Mouse (Mus musculus) embryonic facial prominence, embryonic 13.5 days (tissue): ENCODE measurements around the gene St6galnac3. TPM values are rescaled to one million over a fixed set of nuclear protein-coding genes. Genes with fewer than 3 reads are reported as not detected.

Experiments
- ATAC-seq: fragments of 200-750 bp; cut with Nextera tagmentation; 2 replicates; pipeline ENCODE4 v1.8.0; 2017; ENCODE audit warnings: low read depth; ENCODE audit not compliant: insufficient number of reproducible peaks, insufficient read depth, low FRiP score, low TSS enrichment
- H3K27ac ChIP-seq: fragments of 300-500 bp; sonication (generic); 2 replicates; pipeline ENCODE4 v1.5.1; 2015; ENCODE audit warnings: moderate library complexity, mild to moderate bottlenecking, inconsistent platforms
- H3K27me3 ChIP-seq: fragments of 300-500 bp; sonication (generic); 2 replicates; pipeline ENCODE4 v1.6.1; 2015; ENCODE audit warnings: mild to moderate bottlenecking, inconsistent platforms
- H3K36me3 ChIP-seq: fragments of 300-500 bp; sonication (generic); 2 replicates; pipeline ENCODE4 v1.6.1; 2015; ENCODE audit warnings: mild to moderate bottlenecking, inconsistent platforms
- H3K4me1 ChIP-seq: fragments of 300-500 bp; sonication (generic); 2 replicates; pipeline ENCODE4 v1.6.1; 2015; ENCODE audit warnings: inconsistent platforms
- H3K4me2 ChIP-seq: fragments of 300-500 bp; sonication (generic); 2 replicates; pipeline ENCODE4 v1.6.1; 2015; ENCODE audit warnings: moderate library complexity, mild to moderate bottlenecking, inconsistent platforms
- H3K4me3 ChIP-seq: fragments of 300-500 bp; sonication (generic); 2 replicates; pipeline ENCODE4 v1.5.1; 2015; ENCODE audit warnings: mild to moderate bottlenecking, inconsistent platforms
- H3K9ac ChIP-seq: fragments of 300-500 bp; sonication (generic); 2 replicates; pipeline ENCODE4 v1.6.1; 2015; ENCODE audit warnings: mild to moderate bottlenecking, inconsistent platforms
- H3K9me3 ChIP-seq: fragments of 300-500 bp; sonication (generic); 2 replicates; pipeline ENCODE4 v1.6.1; 2016; ENCODE audit warnings: inconsistent platforms
- WGBS: fragments of 180-500 bp; shearing (Covaris S2); methylation state at CpG from one replicate; pipeline ENCODE4 v1.1.7; 2015; ENCODE audit warnings: mixed read lengths; 5-methylcytosine and 5-hydroxymethylcytosine counted together
- polyA plus RNA-seq: library from polyadenylated mRNA; unstranded; fragments of >200 nt; fragmentation: Nextera tagmentation; extraction: Ambion mirVana; gene quantifications from 2 replicates; pipeline ENCODE4 v1.2.1, GENCODE M21; 2015

The St6galnac3 gene
- polyA plus RNA-seq, 1 experiment from 2014 or later = 60.3 TPM

GRCm38 (mm10) chr3:153643822-153644519, 81.0 kb downstream of the St6galnac3 start:
- H3K27me3 ChIP-seq = no peaks in the 10 kb centered on the region

GRCm38 (mm10) chr3:153642826-153643225, 82.1 kb downstream of the St6galnac3 start:
- Histone ChIP-seq H3K4me1 (peaks cover 20% of the 10 kb centered on the region), H3K36me3 (no peaks in the 10 kb centered on the region), H3K27ac (no peak overlapping the region), H3K27me3 (no peaks in the 10 kb centered on the region), H3K4me2 (no peak overlapping the region), H3K9me3 (no peaks in the 10 kb centered on the region), H3K4me3 (no peak overlapping the region), H3K9ac (no peak overlapping the region)
- 79% methylated on average over 14 of the region's 14 CpGs for WGBS
- no peak for ATAC-seq

More at GRCm38 (mm10) chr3:153643822-153644519, 81.0 kb downstream of the St6galnac3 start:
- Histone ChIP-seq H3K4me1 (peaks cover 23% of the 10 kb centered on the region), H3K27ac (no peak overlapping the region), H3K9ac (no peak overlapping the region), H3K4me2 (no peak overlapping the region), H3K36me3 (no peaks in the 10 kb centered on the region), H3K9me3 (no peaks in the 10 kb centered on the region), H3K4me3 (no peak overlapping the region)
- ATAC-seq = no peak
- WGBS = 81% methylated on average over 20 of the region's 20 CpGs

- ATAC-seq = no peak
- WGBS = 59% methylated on average over 5 of the region's 5 CpGs
- Histone ChIP-seq H3K4me1 (peaks cover 23% of the 10 kb centered on the region), H3K36me3 (no peaks in the 10 kb centered on the region), H3K4me2 (no peak overlapping the region), H3K27me3 (no peaks in the 10 kb centered on the region), H3K9ac (no peak overlapping the region), H3K4me3 (no peak overlapping the region), H3K9me3 (no peaks in the 10 kb centered on the region), H3K27ac (no peak overlapping the region)
These were observed 83.2 kb downstream of the St6galnac3 start for GRCm38 (mm10) chr3:153641805-153642204.

- no peak overlapping the region for H3K27ac ChIP-seq
- H3K4me1 ChIP-seq = peaks cover 17% of the 10 kb centered on the region
- no peaks in the 10 kb centered on the region for H3K27me3 ChIP-seq
- H3K4me2 ChIP-seq = no peak overlapping the region
- ATAC-seq = no peak
- WGBS = no CpG with 5 or more reads among the region's 1 CpGs
- H3K9me3 ChIP-seq = no peaks in the 10 kb centered on the region
- no peak overlapping the region for H3K9ac ChIP-seq
- no peaks in the 10 kb centered on the region for H3K36me3 ChIP-seq
- H3K4me3 ChIP-seq = no peak overlapping the region
These were observed 87.6 kb downstream of the St6galnac3 start for GRCm38 (mm10) chr3:153637336-153637735.

GRCm38 (mm10) chr3:153636804-153637153, 88.2 kb downstream of the St6galnac3 start:
- Histone ChIP-seq H3K4me2 (no peak overlapping the region), H3K4me1 (peaks cover 15% of the 10 kb centered on the region), H3K27ac (peak overlapping the region; percentile 60), H3K4me3 (no peak overlapping the region), H3K9ac (no peak overlapping the region), H3K27me3 (no peaks in the 10 kb centered on the region), H3K36me3 (no peaks in the 10 kb centered on the region), H3K9me3 (no peaks in the 10 kb centered on the region)
- WGBS = 68% methylated on average over 7 of the region's 7 CpGs
- no peak for ATAC-seq

- Histone ChIP-seq H3K27me3 (no peaks in the 10 kb centered on the region), H3K27ac (peak overlapping the region; percentile 60), H3K9ac (no peak overlapping the region), H3K9me3 (no peaks in the 10 kb centered on the region), H3K4me2 (no peak overlapping the region), H3K4me1 (peaks cover 12% of the 10 kb centered on the region), H3K36me3 (no peaks in the 10 kb centered on the region), H3K4me3 (no peak overlapping the region)
- 23% methylated on average over 2 of the region's 2 CpGs for WGBS
- no peak for ATAC-seq
These were observed 88.7 kb downstream of the St6galnac3 start for GRCm38 (mm10) chr3:153636094-153636803.

GRCm38 (mm10) chr3:153631988-153632672, 92.8 kb downstream of the St6galnac3 start:
- H3K4me2 ChIP-seq = no peak overlapping the region
- ATAC-seq = no peak
- H3K4me3 ChIP-seq = no peak overlapping the region
- H3K9me3 ChIP-seq = no peaks in the 10 kb centered on the region
- H3K36me3 ChIP-seq = no peaks in the 10 kb centered on the region
- 0 out of 2 replicates have a peak overlapping the region, but pooled peaks have one; percentile 16 for H3K27ac ChIP-seq
- peaks cover 12% of the 10 kb centered on the region for H3K4me1 ChIP-seq
- H3K27me3 ChIP-seq = no peaks in the 10 kb centered on the region
- H3K9ac ChIP-seq = no peak overlapping the region
- WGBS = 79% methylated on average over 10 of the region's 10 CpGs

GRCm38 (mm10) chr3:153626237-153626636, 98.7 kb downstream of the St6galnac3 start:
- no peak overlapping the region for H3K4me2 ChIP-seq
- WGBS = 67% methylated on average over 5 of the region's 5 CpGs
- H3K4me1 ChIP-seq = peaks cover 5% of the 10 kb centered on the region; the same call in 1 of the 2 replicates
- no peaks in the 10 kb centered on the region for H3K27me3 ChIP-seq
- H3K27ac ChIP-seq = no peak overlapping the region
- no peak overlapping the region for H3K9ac ChIP-seq
- H3K4me3 ChIP-seq = no peak overlapping the region
- no peak for ATAC-seq
- no peaks in the 10 kb centered on the region for H3K36me3 ChIP-seq
- H3K9me3 ChIP-seq = no peaks in the 10 kb centered on the region

- H3K4me1 ChIP-seq = peaks cover 25% of the 10 kb centered on the region
- H3K27ac ChIP-seq = no peak overlapping the region
- H3K4me2 ChIP-seq = no peak overlapping the region
- no peak overlapping the region for H3K9ac ChIP-seq
- no peak for ATAC-seq
- 93% methylated on average over 7 of the region's 7 CpGs for WGBS
- no peak overlapping the region for H3K4me3 ChIP-seq
- peaks cover 4% of the 10 kb centered on the region; the same call in 1 of the 2 replicates for H3K36me3 ChIP-seq
- no peaks in the 10 kb centered on the region for H3K27me3 ChIP-seq
- no peaks in the 10 kb centered on the region for H3K9me3 ChIP-seq
These were observed 106.0 kb downstream of the St6galnac3 start for GRCm38 (mm10) chr3:153618976-153619375.

GRCm38 (mm10) chr3:153616849-153617248, 108.1 kb downstream of the St6galnac3 start:
- Histone ChIP-seq H3K4me2 (peak overlapping the region; percentile 16; the same call in 1 of the 2 replicates), H3K36me3 (peaks cover 4% of the 10 kb centered on the region; the same call in 1 of the 2 replicates), H3K9me3 (no peaks in the 10 kb centered on the region), H3K27me3 (no peaks in the 10 kb centered on the region), H3K9ac (no peak overlapping the region), H3K4me1 (peaks cover 25% of the 10 kb centered on the region), H3K27ac (0 out of 2 replicates have a peak overlapping the region, but pooled peaks have one; percentile 28), H3K4me3 (no peak overlapping the region)
- 31% methylated on average over 8 of the region's 8 CpGs for WGBS
- peak; percentile 23; the same call in 1 of the 2 replicates for ATAC-seq

GRCm38 (mm10) chr3:153610239-153610638, 114.7 kb downstream of the St6galnac3 start:
- no peak overlapping the region for H3K27ac ChIP-seq
- H3K36me3 ChIP-seq = no peaks in the 10 kb centered on the region
- no peak overlapping the region for H3K4me2 ChIP-seq
- H3K9ac ChIP-seq = no peak overlapping the region
- no peaks in the 10 kb centered on the region for H3K9me3 ChIP-seq
- no peak for ATAC-seq
- WGBS = 84% methylated on average over 13 of the region's 13 CpGs
- no peak overlapping the region for H3K4me3 ChIP-seq
- no peaks in the 10 kb centered on the region for H3K27me3 ChIP-seq
- H3K4me1 ChIP-seq = peaks cover 10% of the 10 kb centered on the region
